Mouse (Mus musculus) urinary bladder, postnatal 36 days (tissue): ENCODE measurements around the gene Atp2a3.

ENCODE experiments used
- DNase-seq, 2 experiments: peaks; one replicate each; pipeline ENCODE4 v3.0.0; 2022; ENCODE audit warnings: low spot score in 2 of 2, mixed read lengths in 1 of 2

Atp2a3 gene

DNA sequence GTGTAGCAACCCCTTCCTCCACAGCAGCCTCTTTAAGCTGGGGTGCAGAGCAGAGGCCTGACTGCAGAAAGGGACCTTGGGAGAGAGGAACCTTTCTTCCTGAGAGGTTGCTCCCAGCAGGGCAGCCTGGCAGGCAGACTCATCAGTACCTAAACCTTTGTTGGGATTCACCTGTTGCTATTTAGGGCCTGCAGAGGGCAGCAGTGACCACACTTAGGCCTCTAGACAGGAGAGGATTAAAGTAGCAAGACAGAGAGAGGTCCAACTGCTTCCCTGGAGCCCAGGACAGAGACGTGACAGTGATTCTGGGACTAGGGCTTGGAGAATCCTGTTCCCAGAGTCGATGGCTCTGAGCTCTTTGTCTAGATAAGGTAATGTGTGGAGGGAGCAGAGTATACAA is 45.4 kb downstream of the Atp2a3 start:
- peak in 1 of 2 experiments; percentile 57 for DNase-seq

DNA sequence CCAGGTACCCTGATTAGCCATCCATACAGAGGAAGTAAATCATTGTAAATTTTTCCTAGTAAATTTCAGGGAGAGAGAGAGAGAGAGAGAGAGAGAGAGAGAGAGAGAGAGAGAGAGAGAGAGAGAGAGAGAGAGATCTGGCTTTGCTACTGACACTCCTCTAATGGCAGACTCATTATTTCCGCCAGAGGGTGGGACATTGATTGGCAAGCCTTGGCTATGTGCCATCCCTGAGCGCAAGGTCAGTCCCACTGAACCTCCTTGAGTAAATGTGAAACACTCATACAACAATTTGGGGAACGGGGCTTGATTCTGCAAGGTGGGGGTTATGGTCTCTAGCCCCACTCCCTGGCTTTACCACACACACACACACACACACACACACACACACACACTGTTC is 46.1 kb downstream of the Atp2a3 start:
- no peak for DNase-seq

DNA sequence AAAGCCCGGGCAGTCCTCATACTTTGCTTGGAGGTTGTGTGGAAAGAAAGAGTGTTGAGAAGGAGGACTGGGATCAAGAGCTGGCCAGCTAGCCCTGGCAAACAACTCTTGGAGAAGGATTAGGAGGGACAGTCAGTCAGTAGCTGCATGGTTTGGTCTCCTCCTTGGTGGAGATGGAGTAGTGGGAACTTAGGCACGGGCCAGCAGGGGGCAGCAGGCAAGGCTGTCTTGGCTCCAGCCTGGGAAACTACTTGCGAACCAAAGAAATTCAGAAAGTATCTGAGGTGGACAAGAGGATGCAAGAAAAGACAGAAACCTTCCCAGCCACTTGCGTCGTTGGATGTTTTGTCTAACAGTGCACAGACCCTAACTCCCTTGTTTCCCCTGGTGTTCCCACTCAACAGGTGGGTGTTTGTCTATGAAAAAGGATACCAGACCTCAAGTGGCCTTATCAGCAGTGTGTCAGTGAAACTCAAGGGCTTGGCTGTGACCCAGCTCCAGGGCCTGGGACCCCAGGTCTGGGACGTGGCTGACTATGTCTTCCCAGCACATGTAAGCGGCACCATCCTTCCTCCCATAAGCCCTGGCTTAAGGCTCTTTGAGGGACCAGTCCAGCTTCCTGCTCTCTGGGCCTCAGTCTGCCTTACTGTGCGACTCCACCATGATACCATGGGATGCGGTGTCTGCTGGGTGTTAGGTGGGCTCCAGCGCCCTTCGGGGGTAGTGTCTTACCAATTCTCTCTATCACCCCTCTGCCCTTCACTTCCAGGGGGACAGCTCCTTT is 46.9 kb downstream of the Atp2a3 start:
- peak in 1 of 2 experiments; percentile 64 for DNase-seq

DNA sequence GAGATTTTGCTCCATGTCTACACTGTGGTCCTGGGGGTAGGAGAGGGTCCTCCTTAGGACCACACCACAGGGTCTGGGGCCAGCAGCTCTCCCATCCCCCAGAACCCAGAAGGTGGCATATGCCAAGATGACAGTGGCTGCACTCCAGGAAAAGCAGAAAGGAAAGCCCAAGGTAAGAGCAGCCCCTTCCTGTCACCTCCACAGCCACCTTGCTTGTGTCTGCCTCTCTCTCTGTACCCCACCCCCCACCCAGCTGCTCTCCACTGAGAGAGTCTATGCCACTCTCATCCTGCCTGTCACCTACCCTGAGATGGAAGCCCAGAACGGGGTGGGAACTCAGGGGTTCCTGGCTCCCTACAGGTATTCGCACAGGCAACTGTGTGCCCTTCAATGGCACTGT is 47.9 kb downstream of the Atp2a3 start:
- no peak for DNase-seq

DNA sequence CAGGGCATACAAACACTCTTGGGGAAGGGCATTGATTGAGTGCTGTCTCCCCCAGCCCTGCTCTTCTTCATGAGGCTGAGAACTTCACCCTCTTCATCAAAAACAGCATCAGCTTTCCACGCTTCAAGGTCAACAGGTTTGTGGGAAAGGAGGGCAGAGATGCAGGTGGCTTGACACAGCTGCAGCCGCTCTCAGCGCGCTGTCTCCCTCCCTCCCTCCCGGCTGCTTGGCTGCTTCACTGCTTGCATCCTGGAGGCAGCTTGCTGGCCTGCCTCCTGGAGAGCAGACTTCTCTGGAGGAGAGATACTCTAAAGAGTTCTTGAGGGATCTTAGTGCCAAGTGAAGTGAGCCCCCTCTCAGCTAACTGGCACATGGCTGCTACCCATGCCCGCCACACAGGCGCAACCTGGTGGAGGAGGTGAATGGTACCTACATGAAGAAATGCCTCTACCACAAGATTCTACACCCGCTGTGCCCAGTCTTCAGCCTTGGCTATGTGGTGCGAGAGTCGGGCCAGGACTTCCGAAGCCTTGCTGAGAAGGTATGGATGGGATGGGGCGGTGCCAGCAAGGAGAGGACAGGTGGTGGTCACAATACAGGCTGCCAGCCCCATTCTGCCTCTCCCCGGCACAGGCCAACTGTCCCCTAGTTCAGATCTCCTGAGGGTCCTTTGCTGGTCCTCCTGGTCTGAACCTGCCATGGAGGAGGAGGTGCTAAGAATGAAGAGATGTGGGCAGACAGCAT is 48.7 kb downstream of the Atp2a3 start:
- DNase-seq: no peak

DNA sequence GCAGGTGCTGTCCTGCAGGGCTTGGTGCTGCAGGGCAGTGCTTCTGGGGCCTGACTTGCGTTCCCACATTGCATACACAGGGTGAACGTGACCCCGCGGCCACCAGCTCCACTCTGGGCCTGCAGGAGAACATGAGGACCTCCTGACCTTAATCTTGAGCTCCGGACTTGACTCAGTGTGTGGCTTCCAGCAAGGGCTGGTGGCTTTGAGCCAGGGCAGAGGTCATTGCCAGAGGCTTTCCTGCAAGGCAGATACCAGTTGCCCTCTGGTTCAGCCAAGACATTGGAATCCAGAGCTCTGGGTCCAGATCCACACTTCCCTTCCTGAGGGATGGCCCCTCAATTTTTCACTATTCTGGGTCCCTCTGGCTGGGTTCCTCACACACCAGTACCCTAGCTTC is 53.0 kb downstream of the Atp2a3 start:
- peak in 1 of 2 experiments; percentile 36 for DNase-seq

DNA sequence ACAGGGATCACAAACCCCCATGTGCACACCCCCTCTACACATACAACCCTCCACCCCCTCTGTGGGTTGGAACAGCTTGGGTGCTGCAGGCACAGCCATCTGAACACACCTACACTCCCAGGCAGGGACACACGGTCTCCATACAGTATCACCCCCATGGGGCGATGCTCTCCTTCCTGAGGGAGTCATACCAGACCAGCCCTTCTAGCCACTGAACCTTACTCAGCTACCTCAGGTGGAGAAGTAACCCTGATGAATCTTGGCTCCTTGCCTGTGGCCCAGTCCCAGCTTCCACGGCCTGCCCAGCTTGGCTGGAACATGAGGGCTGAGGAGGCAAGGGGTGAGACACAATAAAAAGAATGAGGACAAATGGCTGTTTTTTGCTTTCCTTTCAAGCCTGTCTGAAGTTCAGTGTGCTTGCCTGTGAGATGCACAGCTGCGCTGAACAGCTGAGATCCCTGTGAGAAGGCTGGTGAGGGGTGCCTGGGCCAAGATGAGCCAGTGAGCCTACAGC is 53.9 kb downstream of the Atp2a3 start:
- peak in 1 of 2 experiments; percentile 36 for DNase-seq

DNA sequence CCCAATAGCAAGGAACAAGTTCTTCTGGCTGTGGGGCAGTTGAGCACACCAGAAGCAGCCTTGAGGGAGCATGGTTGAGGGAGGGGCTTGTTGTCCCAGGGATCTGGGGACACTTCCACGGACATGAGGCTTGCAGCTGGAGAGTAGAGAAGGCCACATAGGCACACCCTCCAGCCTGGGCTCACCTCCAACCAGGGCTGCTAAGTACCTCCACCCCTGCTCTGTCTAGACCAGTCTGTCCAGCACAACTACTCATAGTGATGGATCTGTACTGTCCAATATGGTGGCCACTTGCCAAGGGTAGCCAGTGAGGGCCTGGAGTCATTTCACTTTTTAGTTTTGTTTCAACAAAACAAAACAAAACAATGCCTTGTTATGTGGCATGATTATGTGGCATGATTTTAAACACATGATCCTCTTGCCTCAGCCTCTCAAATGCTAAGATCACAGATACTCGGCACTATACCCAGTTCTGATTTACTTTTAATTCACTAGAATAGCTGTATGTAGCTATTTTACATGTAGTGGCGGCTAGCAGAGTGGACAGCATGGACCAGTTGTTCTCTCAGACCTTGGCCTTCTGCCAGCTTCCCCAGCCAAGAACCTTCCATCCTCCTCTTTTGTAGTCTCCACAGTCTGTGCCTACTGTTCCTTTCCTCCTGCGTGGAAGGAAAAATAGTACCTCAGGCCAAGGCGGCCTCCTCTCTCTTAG is 54.6 kb downstream of the Atp2a3 start:
- DNase-seq: peak in 1 of 2 experiments; percentile 44

DNA sequence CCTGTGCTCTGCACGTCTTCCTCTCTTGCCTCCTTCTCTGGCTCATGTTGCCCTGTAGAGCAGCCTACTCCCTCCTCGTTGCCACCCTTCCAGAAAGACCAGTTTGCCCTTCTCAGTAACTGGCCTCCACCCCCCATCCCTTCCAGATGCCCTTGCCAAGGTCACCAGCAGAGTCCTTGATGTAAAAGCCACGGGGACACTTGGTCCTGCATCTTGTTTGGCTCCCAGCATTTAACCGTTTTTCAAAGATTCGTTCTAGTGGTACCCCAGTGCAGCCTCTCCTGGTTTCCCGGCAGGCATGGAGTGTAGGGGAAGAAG is 55.1 kb downstream of the Atp2a3 start:
- no peak for DNase-seq

DNA sequence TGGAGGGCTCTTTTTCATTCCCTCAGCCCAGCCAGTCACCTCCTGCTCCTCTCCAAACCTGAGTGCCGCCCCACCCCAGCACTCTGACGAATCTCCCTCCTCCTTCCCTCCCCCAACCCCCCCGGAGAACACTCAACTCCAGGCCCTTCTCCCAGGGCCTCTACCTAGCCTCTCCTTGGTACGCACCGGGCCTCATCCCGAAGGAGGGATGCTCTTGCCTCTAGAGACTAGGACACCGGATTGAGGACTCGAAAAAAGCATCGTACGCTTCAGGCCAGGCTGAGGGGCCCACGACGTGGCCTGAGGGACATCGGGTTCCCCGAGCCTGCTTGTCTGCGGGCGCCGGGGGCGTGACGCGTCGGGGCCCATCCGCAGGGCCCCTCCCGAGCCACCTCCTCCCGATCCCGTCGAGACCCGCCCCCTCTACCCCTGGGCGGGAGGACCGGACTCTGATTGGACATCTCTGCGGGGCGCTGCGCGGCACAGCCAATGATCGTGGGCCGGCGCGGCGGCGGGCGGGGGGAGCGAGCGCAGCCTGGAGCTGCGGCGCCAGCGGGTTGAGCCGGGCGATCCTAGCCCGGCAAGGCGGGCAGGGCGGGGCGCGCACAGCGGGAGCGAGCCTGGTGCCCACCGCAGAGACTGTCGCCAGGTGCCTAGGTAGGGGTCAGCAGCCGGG is 57.6 kb downstream of the Atp2a3 start, which contains the start of gene Camkk1:
Gene Camkk1, plus strand, starts transcription at position 538 of the 676 bp plus-strand sequence.
- DNase-seq: peak; percentile 83 to 91

DNA sequence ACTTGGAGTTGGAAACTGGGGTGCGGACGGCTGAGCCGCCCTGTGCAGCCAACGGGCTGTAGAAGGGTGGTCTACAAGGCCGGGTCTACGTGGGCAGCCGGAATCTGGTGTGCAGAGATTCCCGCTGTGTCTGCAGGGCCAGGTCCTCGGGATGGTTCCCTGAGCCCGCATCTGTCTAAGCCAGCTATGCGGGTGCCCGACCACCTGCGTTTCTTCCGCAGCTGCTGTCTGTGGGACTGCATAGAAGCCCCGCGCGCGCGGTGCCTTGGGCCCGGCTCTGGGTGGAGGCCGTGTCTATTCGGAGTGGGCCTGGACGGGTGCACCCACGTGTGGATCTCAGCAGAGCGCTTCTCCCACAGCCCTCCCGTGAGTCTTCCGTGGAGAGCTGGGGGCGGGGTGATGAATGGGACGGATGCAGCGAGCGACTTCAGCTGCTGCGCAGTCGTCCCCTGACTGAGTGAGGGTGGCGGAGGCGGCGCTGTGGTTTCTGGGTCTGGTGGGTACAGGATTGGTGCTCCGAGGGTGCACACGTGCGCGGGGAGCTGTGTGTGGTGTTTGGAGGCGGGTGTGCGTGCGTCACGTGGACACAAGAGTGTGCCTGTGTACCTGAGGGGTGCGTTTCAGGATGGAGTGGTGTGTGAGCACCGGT is 58.3 kb downstream of the Atp2a3 start:
- no peak for DNase-seq

DNA sequence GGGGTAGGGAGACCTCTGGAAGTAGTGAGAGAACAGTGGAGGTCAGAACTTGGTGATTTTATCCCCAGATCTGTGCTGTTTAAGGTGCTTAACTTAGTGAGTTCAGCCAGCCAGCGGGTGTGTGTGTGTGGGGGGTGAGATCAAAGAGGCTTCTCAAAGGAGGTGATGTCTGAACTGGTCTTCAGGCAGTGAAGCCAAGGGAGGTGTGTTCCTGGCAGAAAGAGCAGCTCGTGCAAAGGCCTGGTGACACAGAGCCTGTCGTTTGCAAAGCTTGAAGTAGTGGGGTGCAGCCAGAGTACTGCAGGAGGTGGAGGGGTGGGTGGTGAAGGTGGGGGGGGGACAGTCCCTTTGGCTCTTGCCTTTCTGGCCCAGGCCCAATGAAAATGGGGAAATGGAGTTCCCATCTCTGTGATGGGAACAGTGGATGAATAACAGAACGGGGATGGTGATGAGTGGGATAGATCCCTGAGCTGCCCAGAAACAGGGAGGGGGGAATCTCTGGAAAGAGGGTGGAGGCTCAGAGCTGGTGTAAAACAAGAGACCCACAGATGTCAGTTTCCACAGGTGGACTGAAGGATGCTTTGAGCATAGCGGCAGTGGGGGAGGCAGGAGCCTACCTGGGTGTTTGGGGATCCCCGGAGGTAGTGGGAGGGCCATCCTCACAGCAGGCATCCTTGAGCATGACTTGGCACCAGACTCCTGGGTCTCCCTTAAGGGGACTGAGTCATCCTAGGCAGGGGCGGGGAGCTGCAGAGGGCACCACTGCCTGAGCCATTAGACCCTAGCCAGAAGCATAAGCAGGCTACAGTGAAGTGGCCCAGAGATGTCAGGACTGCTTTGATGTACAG is 60.2 kb downstream of the Atp2a3 start:
- no peak for DNase-seq

DNA sequence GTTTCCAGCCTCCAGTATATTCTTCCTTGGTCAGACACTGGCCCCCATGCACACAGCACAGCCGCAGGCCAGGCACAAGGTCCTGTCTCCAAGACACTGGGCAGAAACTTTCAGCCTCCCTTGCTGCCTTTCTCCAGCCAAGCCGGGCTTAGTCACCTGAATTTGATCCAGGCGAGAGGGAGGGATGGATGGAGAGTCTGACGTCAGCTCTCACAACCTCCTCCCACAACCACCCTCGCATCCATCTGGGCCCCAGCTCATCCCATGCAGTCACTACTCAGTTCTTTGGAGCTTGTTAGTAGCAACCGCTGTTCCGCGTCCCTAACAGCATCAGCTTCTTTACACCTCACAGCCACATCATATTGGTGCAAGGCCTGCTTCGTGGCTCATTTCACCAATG is 62.1 kb downstream of the Atp2a3 start:
- DNase-seq: peak; percentile 67 to 75

DNA sequence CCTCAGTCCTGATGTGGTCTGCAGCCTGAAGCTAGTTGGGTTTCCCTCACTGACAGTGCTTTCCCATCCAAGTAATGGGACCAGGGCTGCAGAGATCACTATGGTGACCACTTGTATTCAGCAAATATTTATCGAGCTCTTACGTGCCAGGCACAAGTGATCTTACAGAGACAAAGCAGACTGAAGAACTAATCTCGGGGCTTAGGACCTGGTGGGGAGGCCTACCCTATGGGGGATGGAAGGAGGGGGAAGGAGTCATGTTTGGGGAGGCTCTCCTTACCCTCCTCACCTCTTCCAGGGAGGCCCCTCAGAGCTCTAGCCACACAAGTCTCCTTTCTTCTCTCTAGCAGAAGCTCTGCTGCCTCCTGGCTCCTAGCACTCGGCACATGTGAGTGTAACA is 62.9 kb downstream of the Atp2a3 start:
- DNase-seq: no peak

DNA sequence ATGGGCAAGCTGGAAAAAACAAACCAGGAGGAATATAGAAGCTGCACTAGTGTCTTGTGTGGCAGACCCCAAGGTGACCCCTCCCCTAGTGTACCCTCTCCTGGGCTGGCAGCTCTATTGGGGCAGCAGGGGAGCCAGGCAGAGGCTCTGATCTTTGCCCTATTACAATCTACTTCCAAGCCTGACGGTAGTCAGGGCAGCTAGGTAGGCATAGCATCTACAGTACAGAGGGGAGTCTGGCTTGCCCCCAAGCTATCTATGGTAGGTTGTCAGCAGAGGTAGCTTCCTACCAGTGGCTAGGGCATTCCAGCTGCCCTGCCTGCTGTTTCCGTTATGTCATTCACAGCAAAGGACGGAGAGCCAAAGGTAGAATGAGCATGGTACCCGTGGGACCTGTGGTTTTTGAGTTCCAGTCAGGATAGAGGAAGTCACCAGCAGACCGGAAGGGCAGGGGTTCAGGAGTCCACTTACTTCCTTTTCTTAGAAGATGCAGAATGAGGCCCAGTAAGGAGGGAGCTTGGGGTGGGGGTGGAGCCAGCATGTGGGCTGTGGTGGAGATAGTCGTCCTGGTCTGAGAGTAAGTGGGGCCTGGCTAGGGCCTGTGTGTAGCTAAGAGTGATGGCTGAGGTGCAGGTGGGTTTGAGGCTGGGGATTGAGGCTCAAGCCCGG is 63.4 kb downstream of the Atp2a3 start:
- DNase-seq: peak in 1 of 2 experiments; percentile 31

DNA sequence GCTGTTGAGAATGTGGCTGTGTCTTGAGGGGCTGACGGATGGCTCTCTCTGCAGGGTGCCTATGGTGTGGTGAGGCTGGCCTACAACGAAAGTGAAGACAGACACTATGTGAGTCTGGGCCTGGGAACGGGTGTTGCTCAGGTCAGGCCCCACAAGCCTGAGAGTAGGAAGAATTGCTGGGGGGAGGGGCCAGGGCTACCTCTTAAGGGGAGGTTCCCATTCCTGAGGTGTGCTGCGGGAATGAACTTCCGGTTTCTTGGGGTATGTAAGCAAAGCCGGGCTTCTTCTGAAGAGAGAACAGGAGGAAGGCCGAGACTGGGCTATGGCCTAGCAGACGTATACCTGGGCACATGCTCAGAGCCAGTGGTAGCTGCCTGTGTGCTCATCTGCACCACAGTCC is 66.0 kb downstream of the Atp2a3 start:
- no peak for DNase-seq

DNA sequence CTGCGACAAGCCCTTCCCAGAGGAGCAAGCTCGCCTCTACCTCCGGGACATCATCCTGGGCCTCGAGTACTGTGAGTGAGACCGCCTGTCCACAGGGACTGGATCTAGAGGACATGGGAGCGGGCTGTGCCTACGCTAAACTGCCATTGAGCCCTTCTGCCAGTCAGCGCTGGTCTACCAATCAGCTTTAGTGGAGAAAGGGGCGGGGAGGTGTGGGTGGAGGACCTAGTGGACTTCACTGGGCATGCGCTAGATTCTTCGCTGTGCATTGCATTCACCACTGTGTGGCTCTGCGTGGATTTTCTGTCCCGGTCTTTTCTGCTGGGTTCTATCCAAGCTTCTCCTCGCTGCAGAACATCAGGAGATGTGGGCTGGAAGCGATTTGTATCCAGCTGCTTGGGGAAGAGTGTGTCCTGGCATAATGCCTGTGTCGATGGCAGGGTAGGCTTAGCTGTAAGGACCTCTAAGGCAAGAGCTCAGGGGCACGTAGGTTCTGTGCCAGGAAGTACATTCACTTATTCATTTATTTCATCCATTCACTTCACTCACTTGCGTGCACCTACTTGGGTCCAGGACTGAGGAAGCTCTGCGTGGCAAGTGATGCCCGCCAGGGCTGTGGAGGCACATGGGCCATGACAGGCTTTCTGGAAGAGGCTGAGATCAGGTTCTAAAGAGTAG is 70.0 kb downstream of the Atp2a3 start:
- peak; percentile 76 to 85 for DNase-seq

DNA sequence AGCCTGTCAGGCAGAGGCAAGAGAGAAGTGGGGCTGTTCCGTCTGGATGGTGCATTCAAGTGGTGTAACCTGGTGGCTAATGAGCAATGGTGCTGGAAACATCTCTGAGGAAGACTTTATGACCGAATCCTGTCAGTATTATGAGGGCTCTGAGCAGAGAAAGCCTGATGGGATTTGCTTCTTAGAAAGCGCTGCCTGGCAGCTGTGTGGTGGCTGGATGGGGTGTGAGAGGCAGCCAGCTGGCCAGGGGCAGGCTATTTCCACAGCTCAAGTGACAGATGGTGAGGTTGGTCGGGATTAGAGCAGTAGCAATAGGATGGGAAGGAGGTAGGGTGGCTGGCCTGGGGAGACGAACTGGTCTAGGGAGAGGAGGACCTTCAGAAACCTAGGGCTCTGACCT is 70.6 kb downstream of the Atp2a3 start:
- DNase-seq: no peak

DNA sequence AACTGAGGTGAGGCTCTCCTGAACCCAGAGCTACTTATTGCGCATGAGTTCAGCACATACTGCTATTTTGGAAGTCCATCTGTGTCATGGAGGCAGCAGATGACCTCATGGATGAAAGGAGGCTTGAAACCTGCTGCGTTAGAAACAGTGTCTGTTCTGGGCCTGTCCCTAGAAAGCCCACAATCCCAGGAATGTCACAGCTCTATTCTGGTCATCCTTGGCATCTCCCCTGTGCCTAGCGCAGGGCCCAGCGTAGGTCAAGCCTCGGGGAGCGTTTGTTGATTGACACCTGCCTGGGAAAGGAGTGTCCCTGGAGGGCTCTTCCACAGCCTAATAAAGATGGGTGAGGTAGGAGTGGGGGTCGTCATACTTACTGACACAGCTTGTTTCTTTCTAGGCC is 75.1 kb downstream of the Atp2a3 start:
- no peak for DNase-seq
